Mouse (Mus musculus) layer of hippocampus, postnatal 14 days (tissue): ENCODE measurements around the gene Togaram2. TPM values are rescaled to one million over a fixed set of nuclear protein-coding genes. Genes with fewer than 3 reads are reported as not detected.
"Not testable (repeated sequence)": the region's sequence is repeated elsewhere in the genome, so short reads cannot be mapped to it uniquely, and the experiment has no call there.

Experiments used
- DNase-seq, 2 experiments: peaks; one replicate each; pipeline ENCODE4 v3.0.0; 2021 to 2022; ENCODE audit warnings: low spot score in 2 of 2, mixed read lengths in 1 of 2
- total RNA-seq, 2 experiments: library from RNA; stranded (reverse); gene quantifications; 2 replicates each; pipeline ENCODE4 v1.2.3; 2021

The Togaram2 gene
- total RNA-seq, 2 experiments from 2014 or later = 1.3 to 1.6 TPM

DNA sequence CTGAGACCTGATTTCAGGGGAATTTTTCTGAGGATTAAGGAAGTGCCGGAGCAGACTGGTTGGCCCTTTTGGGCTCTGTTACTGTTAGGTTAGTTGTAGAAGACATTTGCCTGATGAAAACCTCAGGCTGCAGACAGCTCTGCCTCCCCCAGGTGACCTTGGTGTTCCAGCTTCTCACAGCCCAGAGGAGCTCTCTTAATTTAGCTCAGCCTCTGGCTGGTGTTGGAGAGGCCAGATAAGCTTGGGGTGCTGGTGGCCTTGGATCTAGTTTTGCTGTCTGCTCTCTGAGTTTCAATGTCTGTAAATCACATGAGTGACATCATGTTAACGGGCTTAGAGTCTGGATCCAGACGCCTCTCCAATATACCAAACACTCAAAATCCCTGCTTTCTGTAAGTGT lies 48.0 kb downstream of the Togaram2 start:
- DNase-seq = no peak

DNA sequence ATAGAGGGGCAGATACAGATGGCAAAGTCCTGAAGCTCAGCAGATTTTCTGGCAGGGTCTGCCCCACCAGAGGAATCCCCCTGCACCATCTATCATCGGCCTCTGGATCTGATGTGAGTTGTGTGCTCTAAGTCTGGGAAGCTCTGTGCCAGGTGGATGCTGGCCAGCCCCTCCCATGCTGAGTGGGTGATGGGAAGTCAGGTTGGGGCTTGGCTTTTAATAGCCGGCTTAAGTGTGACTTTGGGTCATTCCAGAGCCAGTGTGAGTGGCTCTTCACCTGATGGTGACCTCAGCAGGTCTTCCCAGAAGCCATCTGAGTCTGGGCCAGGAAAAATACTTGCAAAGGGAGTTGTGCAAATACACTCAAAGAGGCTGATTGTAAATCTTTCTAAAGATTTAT lies 57.6 kb downstream of the Togaram2 start:
- no peak for DNase-seq

DNA sequence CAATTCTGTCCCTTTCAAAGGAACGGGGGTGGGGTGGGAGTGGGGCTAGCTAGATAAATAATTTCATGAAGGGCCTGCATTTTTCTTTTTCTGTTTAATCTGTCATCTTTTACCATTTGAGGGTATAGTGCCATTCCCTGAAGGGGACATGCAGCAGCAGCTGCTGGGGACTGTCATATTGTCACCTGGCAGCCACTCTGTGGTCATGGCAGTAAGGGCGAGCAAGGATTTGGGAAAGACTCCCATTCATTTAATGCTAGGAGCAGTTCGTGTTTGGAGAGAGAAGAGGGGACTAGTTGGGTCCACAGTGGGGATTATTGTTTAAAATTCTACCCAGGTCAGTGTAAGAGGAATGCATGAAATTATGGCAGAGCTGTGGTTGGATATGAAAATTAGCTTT lies 63.4 kb downstream of the Togaram2 start:
- DNase-seq = no peak

DNA sequence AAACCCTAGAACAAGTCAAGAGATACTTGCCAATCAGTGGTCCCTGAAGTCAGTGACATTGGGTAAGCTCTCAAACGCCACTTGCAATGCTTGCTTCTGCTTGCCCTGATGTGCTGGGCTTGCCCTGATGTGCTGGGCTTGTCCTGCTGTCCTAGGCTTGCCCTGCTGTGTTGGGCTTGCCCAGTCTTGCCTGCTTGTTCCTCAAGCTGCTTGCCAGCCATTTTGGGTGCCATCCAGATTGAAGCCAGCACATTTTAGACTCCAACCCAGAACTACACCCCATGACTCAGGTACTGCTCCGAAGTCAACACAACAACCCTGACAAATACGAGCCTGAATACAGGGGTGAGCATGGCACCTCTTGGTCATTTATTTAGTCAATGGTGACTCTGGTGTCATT lies 69.1 kb downstream of the Togaram2 start:
- no peak for DNase-seq

DNA sequence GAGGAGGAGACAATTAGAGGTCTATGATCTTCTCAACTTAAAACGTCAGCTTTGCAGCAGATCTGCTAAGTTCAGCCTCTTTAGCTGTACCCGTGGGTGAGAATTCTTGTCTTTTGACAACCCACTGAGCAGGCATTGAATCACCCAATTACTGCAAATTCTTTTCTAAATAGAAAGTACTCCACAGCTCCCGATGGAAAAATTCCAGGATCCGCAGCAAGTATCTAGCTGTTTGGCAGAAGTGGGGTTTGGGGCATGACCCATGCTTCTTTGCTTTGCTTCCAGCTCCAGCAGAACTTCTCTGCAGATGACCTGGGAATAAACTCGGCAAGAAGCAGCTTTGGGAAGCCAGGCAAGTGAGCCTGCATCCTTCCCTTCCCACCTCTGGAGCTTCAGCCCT lies 69.9 kb downstream of the Togaram2 start:
- peak in 1 of 2 experiments; percentile 40 for DNase-seq

DNA sequence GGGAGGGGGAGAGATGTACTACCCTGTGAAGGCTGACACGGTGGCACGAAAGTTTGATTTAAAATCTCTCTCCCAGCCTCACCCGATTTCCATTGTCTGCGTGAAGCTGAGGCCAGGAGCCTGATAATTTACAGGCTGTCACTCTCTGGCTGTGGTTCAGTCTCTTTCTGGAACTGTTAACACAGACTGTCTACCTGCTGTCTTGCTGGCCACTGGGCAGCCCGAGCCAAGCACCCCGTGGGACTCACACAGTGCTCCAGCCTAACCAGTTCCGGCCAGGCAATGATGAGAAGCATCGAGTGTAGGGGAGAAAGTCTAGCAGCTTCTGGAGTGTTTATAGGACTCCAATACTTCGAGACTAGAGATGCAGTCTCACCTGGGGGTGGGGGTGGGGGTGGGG lies 73.1 kb downstream of the Togaram2 start:
- no peak for DNase-seq

DNA sequence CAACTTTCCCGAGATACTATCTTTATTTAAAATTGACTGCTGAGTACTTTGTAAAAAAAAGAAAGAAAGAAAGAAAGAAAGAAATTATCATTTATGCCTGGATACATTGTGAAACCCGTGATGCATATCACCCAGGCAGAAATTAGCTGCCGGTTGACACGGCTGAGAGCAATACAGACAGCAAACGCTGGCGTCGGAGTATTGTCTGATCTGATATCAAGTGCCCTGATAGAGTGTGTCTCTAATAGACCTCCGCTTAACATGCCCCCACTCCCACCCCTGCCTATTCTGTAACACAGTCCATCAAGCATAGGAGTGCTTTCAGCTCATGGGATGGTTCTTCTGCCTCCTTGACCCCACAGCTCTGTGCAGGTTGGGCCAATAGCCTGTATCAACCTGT lies 74.5 kb downstream of the Togaram2 start:
- no peak for DNase-seq

DNA sequence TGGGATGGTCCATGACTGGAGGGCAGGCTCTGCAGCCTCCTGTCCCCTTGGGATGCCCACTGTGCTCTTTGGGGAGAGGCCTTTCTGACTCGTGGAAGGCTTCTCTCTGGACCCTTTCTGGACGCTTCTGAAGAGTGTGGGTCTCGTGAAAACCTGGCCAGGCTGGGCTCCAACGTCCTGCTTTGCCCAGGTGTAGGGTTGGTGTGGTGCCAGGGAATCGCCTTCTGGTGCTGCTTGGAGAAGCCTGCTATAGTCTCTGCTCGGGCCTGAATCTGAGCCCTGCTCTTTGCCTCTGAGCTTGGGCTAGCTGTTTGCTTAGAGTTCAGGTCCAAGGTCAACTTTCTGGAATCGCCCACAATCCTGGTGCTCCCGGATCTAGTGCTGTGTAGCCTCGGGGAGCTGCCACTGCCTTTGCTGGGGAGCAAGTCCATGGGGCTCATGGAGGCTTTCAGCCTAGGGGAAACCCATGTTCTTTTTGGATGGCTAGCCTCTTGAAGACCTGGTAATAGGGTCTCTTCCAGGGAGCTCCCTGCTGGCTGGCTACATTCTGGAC lies 76.6 kb downstream of the Togaram2 start:
- DNase-seq = no peak

DNA sequence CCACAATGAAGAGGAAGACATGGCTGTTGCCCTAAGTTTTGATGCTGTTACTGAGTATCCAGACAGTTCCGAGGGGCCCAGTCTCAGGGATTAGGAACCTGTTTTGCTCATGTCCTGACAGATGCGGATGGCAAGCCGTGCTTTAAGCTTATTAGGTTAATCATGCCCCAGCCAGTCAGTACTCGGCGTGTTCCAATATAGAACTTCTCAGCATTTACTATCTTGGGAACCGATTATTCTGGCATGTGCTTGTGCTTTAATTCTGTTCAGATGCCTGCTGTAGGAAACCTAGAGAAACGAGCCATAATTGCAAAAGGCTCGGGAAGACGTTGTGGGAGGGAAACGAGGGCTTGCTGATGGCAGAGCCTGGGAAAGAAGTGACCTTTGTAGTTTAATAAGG lies 79.8 kb downstream of the Togaram2 start, which contains the start of gene Pcare:
Gene Pcare, minus strand, starts transcription at position 64 of the 400 bp plus-strand sequence.
- DNase-seq = no peak

DNA sequence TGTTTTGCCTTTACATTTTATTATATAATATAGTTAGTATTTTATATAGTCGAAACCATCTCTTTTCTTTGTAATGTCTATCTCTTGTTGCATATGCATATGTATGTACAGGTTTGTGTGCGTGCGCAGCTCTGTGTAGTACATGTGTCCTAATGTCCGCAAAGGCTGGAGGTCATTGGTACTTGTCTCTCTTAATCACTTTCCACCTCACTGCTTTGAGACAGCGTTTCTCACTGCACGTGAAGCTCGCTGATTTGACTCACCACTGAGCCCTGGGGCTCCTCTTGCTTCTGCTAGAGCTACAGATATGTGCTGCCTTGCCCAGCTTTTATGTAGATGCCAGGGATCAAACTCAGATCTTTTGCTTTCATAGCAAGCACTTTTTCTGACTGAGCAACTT lies 87.5 kb downstream of the Togaram2 start:
- no peak for DNase-seq

DNA sequence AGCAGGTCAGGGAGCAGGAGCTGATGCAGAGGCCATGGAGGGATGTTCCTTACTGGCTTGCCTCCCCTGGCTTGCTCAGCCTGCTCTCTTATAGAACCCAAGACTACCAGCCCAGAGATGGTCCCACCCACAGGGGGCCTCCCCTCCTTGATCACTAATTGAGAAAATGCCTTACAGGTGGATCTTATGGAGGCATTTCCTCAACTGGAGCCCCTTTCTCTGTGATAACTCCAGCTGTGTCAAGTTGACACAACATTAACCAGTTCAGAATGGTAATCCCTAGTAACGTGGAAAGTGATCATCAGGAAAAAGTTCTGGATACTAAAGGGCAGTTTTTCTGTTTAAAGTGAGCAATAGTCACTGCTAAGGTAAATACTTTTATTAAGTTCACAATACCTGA lies 95.1 kb downstream of the Togaram2 start, which contains the start of gene Clip4:
Gene Clip4, plus strand, starts transcription at position 301 of the 400 bp plus-strand sequence.
- not testable (repeated sequence) for DNase-seq

DNA sequence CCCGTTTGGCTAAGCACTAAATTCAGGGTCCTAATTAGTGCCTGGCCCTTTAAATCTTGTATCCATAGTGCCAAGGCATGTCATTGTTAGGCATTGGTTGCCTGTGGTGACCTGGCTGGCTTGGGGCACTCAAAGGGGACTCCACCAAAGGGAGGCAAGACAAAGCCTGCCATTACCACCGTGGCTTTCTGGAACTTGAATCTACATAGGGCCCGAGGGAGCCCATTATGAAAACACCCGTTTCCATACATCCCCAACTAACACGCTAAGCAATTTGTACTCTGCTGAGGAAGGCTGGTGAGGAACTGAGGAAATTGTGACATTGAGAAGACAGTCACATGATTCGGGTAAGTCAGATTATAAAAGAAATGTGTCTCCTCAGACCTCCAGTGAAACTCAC lies 96.5 kb downstream of the Togaram2 start:
- no peak for DNase-seq

DNA sequence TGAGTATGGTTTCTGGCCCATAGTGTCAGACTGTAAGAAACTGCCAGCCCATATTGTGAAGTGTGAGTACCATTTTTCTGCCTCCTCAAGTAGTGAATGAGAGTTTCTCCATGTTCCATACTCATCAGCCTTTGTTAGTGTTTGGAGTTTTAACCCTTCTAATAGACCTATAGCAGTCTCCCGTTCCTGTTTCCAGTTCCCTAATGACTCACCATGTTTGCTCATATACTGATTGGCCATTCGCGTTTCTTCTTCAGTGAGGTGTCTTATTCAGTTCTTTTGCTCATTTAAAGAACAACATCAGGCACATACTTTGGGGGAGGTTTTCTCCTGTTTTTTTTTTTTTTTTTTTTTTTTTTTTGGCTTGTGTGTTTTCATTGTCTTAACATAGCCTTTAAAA lies 97.6 kb downstream of the Togaram2 start:
- no peak for DNase-seq

DNA sequence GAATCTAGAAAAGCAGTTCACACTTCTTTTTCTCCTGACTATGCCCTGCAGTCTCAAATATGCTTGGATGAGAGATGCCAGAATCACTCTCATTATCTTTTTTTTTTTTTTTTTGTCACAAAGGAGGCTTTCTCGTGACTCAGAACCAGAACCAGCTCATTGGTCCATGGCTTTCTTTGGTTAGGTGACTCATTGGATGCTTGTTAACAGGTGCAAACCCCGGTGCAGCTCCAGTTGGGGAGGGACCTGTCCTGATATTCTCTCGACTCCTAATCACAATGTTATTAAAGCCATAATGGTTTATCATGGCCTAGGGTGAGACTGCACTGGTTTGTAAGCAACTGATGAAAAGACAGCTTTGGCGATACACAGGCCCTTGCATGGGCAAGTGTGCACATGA lies 101.1 kb downstream of the Togaram2 start:
- DNase-seq = no peak

DNA sequence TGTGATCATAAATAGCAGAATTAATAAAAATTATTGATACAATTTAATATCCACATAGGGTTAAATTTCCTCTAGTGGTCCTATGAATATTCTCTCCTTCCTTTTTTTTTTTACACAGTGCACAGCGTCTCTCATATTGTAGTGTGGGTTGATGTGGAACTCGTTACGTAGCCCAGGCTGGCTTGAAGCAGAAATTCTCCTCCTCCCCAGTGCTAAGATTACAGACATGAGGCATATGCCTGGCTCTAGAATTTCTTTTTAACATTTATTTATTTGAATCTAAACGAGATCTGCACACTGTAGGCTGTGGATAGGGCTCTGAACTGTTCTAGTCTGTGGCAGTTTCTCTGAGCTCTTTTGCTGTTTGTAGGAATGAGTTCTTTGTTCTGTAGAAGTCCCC lies 102.2 kb downstream of the Togaram2 start:
- no peak for DNase-seq

DNA sequence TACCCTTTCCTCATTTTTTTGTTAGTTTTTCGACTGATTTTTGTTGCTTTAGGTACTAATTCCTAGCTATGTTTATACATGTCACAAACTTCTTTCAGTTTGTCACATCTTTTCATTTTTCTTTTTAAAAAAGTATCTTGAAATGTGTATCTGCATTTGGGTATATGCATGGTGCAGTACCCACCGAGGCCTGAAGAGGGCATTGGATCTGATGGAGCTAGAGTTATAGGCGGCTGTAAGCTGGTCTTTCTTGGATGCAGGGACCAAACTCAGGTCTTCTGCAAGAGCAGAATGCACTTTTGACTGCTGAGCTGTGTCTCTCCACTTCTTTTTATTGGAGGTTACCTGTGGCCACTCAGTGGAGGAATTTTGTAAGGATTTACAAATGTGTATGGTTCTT lies 105.6 kb downstream of the Togaram2 start:
- DNase-seq = no peak

Other genes with a start within 250 kb of the Togaram2 start
- gene Gm4707, start 213.3 kb upstream of the Togaram2 start, total RNA-seq = 1 to 10 TPM; 1.1 to 3.0 TPM
- gene Smchd1, start 197.9 kb upstream of the Togaram2 start, total RNA-seq = 10 to 100 TPM; 31.0 to 34.0 TPM
- gene Ndc80, start 146.4 kb upstream of the Togaram2 start, total RNA-seq = 1 to 10 TPM; 1.4 to 1.5 TPM
- gene Spdya, start 121.2 kb upstream of the Togaram2 start, total RNA-seq = 1 to 10 TPM; 1.0 to 1.1 TPM
- gene Wdr43, start 57.4 kb upstream of the Togaram2 start, total RNA-seq = 10 to 100 TPM; 26.8 to 32.4 TPM
- under 1 TPM; 0.12 to 0.17 TPM for gene Pcare, start 79.6 kb downstream of the Togaram2 start, total RNA-seq
- 10 to 100 TPM; 71.5 to 79.2 TPM for gene Clip4, start 95.2 kb downstream of the Togaram2 start, total RNA-seq